Mouse (Mus musculus) megakaryocyte, embryonic 14.5 days (primary cell): ENCODE measurements around the gene Tmem121b.

Experiments used
- FLI1 ChIP-seq: IDR thresholded peaks from 2 replicates; pipeline ENCODE4 v1.6.1; 2012; ENCODE audit warnings: low read length, inconsistent platforms, mixed read lengths
- GATA1 ChIP-seq: IDR thresholded peaks from 3 replicates; pipeline ENCODE4 v1.6.1; 2012; ENCODE audit warnings: mixed read lengths, low read length, inconsistent platforms, borderline replicate concordance

GRCm38 (mm10) chr6:120493374-120494181, at the start of gene Tmem121b:
- no peak for TF ChIP-seq GATA1
- TF ChIP-seq FLI1, result no peak
